Mouse (Mus musculus) forebrain, embryonic 13.5 days (tissue): ENCODE data around the gene March9. TPM values are rescaled to one million over a fixed set of nuclear protein-coding genes. Genes with fewer than 3 reads are reported as not detected.
A peak's percentile ranks its signal among the peaks of the same experiment; 100 is the strongest.

Experiments used
- ATAC-seq: fragments of 200-750 bp; cut with Nextera tagmentation; 2 replicates; pipeline ENCODE4 v1.8.0; 2017
- H3K27ac ChIP-seq: fragments of 300-500 bp; sonication (generic); 2 replicates; pipeline ENCODE4 v1.5.1; 2015; ENCODE audit warnings: inconsistent platforms, mild to moderate bottlenecking, moderate library complexity
- H3K27me3 ChIP-seq: fragments of 300-500 bp; sonication (generic); 2 replicates; pipeline ENCODE4 v1.6.1; 2015; ENCODE audit warnings: mild to moderate bottlenecking, inconsistent platforms
- H3K36me3 ChIP-seq: fragments of 300-500 bp; sonication (generic); 2 replicates; pipeline ENCODE4 v1.6.1; 2015; ENCODE audit warnings: mild to moderate bottlenecking, inconsistent platforms; ENCODE audit not compliant: poor library complexity, severe bottlenecking
- H3K4me1 ChIP-seq: fragments of 300-500 bp; sonication (generic); 2 replicates; pipeline ENCODE4 v1.6.1; 2015; ENCODE audit warnings: inconsistent platforms
- H3K4me2 ChIP-seq: fragments of 300-500 bp; sonication (generic); 2 replicates; pipeline ENCODE4 v1.6.1; 2015; ENCODE audit warnings: inconsistent platforms, mild to moderate bottlenecking, moderate library complexity
- H3K4me3 ChIP-seq: fragments of 300-500 bp; sonication (generic); 2 replicates; pipeline ENCODE4 v1.5.1; 2015; ENCODE audit warnings: mild to moderate bottlenecking, inconsistent platforms
- H3K9ac ChIP-seq: fragments of 300-500 bp; sonication (generic); 2 replicates; pipeline ENCODE4 v1.6.1; 2015; ENCODE audit warnings: mild to moderate bottlenecking, inconsistent platforms
- H3K9me3 ChIP-seq: fragments of 300-500 bp; sonication (generic); replicated peaks from 2 replicates; pipeline ENCODE4 v1.6.1; 2016; ENCODE audit warnings: inconsistent platforms
- WGBS: fragments of 180-500 bp; shearing (Covaris S2); methylation state at CpG from one replicate; pipeline ENCODE4 v1.1.7; 2015; 5-methylcytosine and 5-hydroxymethylcytosine counted together
- polyA plus RNA-seq: library from polyadenylated mRNA; unstranded; fragments of >200 nt; fragmentation: Nextera tagmentation; extraction: Ambion mirVana; gene quantifications from 2 replicates; pipeline ENCODE4 v1.2.1, GENCODE M21; 2015

Gene March9
- polyA plus RNA-seq, 1 experiment from 2014 or later, result 4.0 TPM

DNA sequence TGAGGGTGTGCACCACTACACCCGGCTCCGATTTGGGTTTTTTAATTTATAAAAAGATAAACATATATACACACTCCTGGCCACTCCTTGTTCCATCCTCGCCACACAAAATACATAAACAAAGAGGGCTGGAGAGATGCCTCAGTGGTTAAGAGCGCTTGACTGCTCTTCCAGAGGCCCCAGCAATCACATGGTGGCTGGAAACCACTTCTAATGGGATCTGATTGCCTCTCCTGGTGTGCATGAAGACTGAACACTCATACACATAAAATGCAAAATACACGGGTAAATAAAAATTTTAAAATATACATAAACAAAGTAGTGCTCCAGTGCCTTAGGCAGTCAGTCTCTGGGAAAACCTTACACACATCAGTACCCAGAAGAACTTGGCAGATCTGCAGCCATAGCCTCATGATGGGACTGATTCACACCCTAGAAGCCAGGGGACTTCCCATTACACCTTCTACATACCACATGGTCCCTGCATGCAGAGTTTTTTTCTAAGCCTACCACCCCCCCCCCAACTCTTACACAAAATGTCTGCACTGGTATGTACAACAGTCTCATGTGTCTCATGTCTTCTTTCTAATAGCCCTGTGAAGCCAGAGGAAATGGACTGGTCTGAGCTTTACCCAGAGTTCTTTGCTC, 17.4 kb downstream of the March9 start:
- peak overlapping the region; percentile 79 for H3K9ac ChIP-seq
- H3K36me3 ChIP-seq, result peaks cover 5% of the 10 kb centered on the region
- WGBS, result 17% methylated on average over 5 of the region's 5 CpGs
- no peak for ATAC-seq
- H3K4me2 ChIP-seq, result peak overlapping the region; percentile 99
- H3K27me3 ChIP-seq, result peaks cover 17% of the 10 kb centered on the region
- H3K4me3 ChIP-seq, result peak overlapping the region; percentile 84
- no peaks in the 10 kb centered on the region for H3K9me3 ChIP-seq
- peaks cover 16% of the 10 kb centered on the region for H3K4me1 ChIP-seq
- no peak overlapping the region for H3K27ac ChIP-seq

DNA sequence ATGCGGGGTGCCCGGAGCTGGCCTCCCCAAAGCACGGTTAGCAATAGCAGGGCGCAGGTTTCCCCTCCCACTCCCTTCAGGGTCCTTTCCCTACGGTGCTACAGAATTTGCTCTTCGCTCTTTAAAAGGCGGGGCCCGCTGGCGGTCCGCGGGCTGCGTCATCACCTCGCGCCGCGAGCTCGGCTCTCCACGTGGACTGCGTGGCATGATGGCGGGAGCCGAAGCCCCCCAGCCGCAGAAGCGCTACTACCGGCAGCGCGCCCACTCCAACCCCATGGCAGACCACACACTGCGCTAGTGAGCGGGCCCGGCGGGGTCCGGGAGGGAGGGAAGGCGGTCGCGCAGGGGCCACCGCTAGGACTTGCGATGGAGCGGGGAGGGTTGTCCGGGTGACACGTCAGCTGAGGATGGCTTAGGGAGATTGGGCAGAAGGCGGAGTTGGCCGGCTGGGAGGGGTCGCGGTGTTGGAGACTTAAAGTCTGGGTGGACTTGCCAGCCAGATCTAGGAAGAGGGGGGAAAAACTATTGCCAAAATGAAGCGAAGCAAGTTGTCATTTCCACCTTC, 18.1 kb downstream of the March9 start:
- WGBS, result under 1% methylated on average over 44 of the region's 44 CpGs
- Histone ChIP-seq H3K27ac (no peak overlapping the region), H3K4me1 (peaks cover 16% of the 10 kb centered on the region), H3K27me3 (peaks cover 10% of the 10 kb centered on the region; the same call in 1 of the 2 replicates), H3K4me3 (peak overlapping the region; percentile 84), H3K9me3 (no peaks in the 10 kb centered on the region), H3K4me2 (peak overlapping the region; percentile 99), H3K9ac (peak overlapping the region; percentile 79), H3K36me3 (peaks cover 5% of the 10 kb centered on the region)
- peak; percentile 93 for ATAC-seq

DNA sequence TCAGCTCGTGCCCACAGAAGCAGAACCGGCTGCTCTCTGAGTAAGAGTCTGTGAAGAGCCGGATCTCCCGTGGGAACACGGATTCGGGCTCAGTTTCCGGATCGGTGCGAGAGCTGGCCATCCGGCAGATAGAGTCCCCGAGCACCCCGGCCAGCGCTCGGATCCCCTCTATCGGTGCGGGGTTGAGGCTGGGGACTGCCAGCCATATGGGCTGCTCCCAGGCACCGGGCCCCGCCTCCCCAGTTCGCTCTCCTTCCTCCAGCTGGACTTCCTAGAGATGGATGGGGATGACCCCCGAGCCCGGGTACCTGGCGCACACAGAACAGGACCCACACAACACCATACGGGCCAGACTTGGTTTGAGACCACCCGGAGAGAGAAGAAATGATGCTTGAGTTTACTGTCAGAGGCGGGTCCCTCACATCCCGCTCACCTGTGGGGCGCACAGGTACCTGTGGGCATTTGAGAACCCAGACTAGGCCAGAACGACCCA, 18.7 kb downstream of the March9 start, which contains the start of the genes Mettl1 and Eef1akmt3:
TSS of gene Mettl1 (plus strand) at position 141 of the 493 bp plus-strand sequence.
TSS of gene Eef1akmt3 (minus strand) at position 240 of the 493 bp plus-strand sequence.
- Histone ChIP-seq H3K4me2 (peak within 1 kb of the TSS; percentile 99), H3K9me3 (no peaks in the 10 kb centered on the region), H3K36me3 (peaks cover 5% of the 10 kb centered on the region), H3K4me3 (peak within 1 kb of the TSS; percentile 84), H3K9ac (peak within 1 kb of the TSS; percentile 79), H3K27me3 (peaks cover 10% of the 10 kb centered on the region; the same call in 1 of the 2 replicates), H3K4me1 (peaks cover 16% of the 10 kb centered on the region), H3K27ac (no peak within 1 kb of the TSS)
- under 1% methylated on average over 28 of the region's 28 CpGs for WGBS
- peak; percentile 74 for ATAC-seq

DNA sequence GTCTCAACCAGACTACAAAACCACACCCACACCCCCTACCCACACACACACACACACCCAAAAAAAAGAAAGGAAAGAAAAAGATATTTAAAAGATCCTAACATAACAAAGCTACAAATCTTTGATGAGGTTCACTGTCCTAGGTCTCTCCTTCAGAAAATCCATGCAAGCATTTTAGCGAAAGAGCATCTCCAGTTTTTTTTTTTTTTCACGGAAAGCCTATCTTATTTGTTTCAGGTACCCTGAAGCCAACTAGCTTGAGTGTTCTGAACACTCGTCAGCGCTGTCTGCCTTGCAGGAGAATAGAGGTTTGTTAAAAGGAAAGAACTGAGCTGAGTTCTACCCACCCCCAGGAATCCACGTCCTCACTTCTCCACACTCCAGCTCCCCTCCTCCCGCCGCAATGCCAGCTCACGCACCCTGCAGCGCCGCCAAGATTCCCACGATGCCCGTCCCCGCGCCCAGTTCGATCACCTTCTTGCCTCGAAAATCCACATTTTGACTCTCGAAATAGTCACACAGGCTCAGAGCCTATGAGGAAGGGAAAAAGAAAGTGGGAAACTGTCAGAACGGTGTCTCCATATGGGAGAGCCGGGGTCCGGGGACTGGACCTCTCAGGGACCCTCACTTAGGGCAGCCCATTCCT, 19.3 kb downstream of the March9 start:
- Histone ChIP-seq H3K36me3 (peaks cover 5% of the 10 kb centered on the region), H3K4me1 (peaks cover 16% of the 10 kb centered on the region), H3K4me3 (peak overlapping the region; percentile 84), H3K9me3 (no peaks in the 10 kb centered on the region), H3K27me3 (peaks cover 10% of the 10 kb centered on the region; the same call in 1 of the 2 replicates), H3K27ac (no peak overlapping the region), H3K9ac (peak overlapping the region; percentile 79), H3K4me2 (peak overlapping the region; percentile 99)
- WGBS, result 1% methylated on average over 20 of the region's 20 CpGs
- no peak; the same call in 1 of the 2 replicates for ATAC-seq

DNA sequence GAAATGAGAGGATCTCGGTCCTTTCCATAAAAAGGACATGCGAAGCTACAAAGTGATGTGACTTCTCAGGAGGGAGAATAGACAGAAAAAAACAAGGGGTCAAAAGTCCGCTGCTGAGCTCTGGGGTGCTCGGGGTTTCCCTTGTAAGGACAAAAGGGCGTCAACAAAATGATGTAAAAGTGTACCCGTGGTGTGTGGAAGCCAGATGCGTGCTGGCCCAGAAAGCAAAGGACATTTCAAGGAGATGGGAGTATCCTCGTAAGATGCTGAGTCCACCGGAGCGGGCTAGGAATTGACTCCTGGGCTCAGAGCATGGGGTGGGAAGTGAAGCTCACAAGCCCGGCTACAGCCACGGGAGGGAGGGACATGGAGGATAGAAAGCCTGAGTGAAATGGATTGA, 22.3 kb downstream of the March9 start:
- ATAC-seq, result no peak
- H3K9me3 ChIP-seq, result no peaks in the 10 kb centered on the region
- H3K27ac ChIP-seq, result no peak overlapping the region
- no peaks in the 10 kb centered on the region for H3K36me3 ChIP-seq
- no peak overlapping the region for H3K9ac ChIP-seq
- H3K27me3 ChIP-seq, result peaks cover 10% of the 10 kb centered on the region; the same call in 1 of the 2 replicates
- H3K4me3 ChIP-seq, result no peak overlapping the region
- H3K4me1 ChIP-seq, result peaks cover 12% of the 10 kb centered on the region
- WGBS, result 74% methylated on average over 12 of the region's 12 CpGs
- no peak overlapping the region for H3K4me2 ChIP-seq

DNA sequence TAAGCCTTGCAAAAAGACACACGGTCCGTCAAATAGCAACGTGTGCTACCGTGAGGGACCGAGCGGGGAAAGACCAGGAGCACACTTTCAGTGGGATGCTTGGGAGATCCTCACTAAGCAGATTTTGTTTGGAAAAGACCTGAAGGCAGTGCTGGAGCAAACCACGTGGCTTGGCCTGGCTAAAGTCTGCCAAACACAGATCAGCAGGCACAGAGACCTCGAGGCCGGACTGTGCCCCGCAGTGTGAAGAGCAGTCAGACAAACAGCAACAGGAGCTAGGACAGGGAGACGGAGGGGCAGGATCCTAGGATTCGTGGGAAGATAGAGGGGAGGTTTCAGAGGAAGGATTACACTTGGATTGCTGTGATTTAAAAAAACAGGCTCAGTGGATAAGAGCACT, 23.7 kb downstream of the March9 start:
- no peak overlapping the region for H3K9ac ChIP-seq
- peaks cover 10% of the 10 kb centered on the region; the same call in 1 of the 2 replicates for H3K27me3 ChIP-seq
- no peak for ATAC-seq
- WGBS, result 81% methylated on average over 12 of the region's 12 CpGs
- no peaks in the 10 kb centered on the region for H3K9me3 ChIP-seq
- H3K27ac ChIP-seq, result no peak overlapping the region
- no peaks in the 10 kb centered on the region for H3K36me3 ChIP-seq
- H3K4me3 ChIP-seq, result no peak overlapping the region
- H3K4me2 ChIP-seq, result no peak overlapping the region
- peaks cover 7% of the 10 kb centered on the region; the same call in 1 of the 2 replicates for H3K4me1 ChIP-seq

DNA sequence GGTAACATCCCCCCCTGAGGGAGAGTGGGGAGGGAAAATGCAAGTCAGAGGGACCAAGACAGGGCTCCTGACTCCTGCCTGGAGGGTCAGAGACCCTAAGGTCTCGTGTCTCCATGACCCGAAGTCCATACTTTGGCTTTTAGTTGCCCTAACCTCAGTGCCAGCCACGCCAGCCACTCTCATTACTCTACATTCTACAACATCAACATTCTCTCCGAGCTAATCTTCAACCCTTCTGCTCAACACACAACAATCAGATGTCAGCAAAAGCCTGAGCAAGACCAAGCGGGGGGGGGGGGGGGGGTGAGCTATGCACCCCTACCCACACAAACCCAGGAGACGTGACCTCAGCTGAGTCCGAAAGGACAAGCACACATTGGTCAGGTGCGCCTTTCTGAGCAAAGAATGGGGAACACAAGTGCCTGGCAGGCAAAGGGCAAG, 26.7 kb downstream of the March9 start:
- 87% methylated on average over 8 of the region's 8 CpGs for WGBS
- Histone ChIP-seq H3K27ac (no peak overlapping the region), H3K9me3 (no peaks in the 10 kb centered on the region), H3K4me3 (no peak overlapping the region), H3K9ac (no peak overlapping the region), H3K36me3 (peaks cover 5% of the 10 kb centered on the region), H3K27me3 (no peaks in the 10 kb centered on the region), H3K4me1 (peaks cover 6% of the 10 kb centered on the region), H3K4me2 (no peak overlapping the region)
- no peak for ATAC-seq

DNA sequence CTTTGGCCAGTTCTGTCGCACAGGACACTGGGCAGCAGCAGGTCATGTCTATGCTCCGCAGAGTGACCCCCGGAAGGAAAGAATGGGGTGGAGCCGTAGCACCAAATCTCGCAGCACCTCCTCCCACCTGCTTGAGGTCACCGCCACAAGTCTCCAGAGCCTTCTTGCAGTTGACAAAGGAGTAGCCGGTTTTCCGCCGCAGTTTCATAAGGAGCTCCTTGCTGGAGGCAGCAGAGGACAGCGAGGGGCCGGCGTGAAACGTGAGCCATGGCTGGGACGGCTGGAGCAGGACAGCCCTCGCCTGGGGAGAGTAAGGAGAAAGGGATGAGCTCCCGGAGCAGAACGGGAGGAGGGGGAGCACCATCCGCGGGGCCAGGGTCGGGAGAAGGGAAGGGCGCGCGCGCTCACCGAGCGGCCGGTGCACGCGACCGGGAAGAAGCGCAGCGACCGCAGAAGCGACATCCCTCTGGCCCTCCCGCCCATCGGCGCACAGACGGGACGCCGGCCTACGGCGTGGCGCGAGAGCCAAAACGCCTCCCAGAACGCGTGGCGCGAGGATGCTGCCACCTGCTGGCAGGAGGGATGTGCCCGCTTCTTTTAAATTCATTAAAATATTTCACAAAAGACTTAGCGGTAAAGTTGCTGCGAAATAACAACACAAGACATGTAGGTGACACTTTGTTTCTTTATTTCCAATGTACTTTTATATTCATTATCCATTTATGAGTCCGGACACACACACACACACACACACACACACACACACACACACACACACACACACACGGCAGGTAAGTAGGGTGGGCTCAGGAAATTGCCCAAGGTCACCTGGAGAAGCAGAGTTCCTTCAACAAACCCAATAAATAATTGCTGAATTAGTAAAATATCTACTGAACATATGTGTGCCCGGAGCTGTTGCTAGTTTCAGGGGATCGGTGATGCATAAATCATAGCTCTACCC, 29.4 kb downstream of the March9 start, which contains the start of gene Tsfm:
TSS of gene Tsfm (minus strand) at position 505 of the 961 bp plus-strand sequence.
- peak within 1 kb of the TSS; percentile 57 for H3K27ac ChIP-seq
- H3K4me3 ChIP-seq, result peak within 1 kb of the TSS; percentile 92
- 5% methylated on average over 56 of the region's 56 CpGs for WGBS
- H3K4me2 ChIP-seq, result peak within 1 kb of the TSS; percentile 91
- no peaks in the 10 kb centered on the region for H3K9me3 ChIP-seq
- peak; percentile 91 for ATAC-seq
- H3K36me3 ChIP-seq, result peaks cover 32% of the 10 kb centered on the region
- peaks cover 6% of the 10 kb centered on the region for H3K4me1 ChIP-seq
- peak within 1 kb of the TSS; percentile 92 for H3K9ac ChIP-seq
- H3K27me3 ChIP-seq, result no peaks in the 10 kb centered on the region

DNA sequence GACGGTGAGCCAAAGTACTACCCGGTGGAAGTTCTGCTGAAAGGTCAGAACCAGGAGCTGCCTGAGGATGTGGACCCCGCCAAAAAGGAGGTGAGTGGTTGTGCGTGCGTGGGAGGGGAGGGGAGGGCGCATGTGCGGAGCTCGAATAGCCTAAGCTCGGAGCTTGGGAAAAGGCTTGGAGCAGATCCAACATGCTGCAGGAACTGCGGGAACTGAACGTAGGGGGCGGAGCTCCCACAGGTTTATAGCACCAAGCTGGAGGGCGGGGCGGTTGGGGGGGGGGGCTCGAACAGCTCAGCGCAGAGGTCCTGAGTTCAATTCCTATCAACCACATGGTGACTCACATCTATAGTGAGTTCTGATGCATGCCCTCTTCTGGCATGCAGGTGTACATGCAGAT, 41.6 kb downstream of the March9 start:
- Histone ChIP-seq H3K4me1 (0 out of 2 replicates have a peak, but pooled peaks cover 2% of the 10 kb centered on the region), H3K9ac (no peak overlapping the region), H3K27me3 (no peaks in the 10 kb centered on the region), H3K9me3 (no peaks in the 10 kb centered on the region), H3K36me3 (peaks cover 16% of the 10 kb centered on the region), H3K4me3 (no peak overlapping the region), H3K4me2 (no peak overlapping the region), H3K27ac (no peak overlapping the region)
- WGBS, result 78% methylated on average over 16 of the region's 16 CpGs
- no peak for ATAC-seq

DNA sequence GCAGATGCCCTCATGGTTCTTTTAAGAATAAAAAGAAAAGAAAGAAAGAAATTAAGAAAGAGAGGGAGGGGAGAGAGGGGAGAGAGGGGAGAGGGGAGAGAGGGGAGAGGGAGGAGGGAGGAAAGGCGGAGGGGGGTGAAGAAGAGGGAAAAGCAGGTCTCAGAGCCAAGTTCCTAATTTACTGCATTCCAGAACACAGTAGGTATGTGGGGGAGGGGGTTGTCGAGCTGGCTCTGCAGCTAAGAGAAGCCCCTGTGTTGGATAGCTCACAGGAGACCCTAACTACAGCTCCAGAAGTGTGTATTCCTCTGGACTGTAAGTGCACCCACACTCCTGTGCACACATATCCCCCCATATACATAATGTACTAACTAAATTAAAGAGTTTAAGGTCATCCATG, 42.9 kb downstream of the March9 start:
- no peak overlapping the region for H3K27ac ChIP-seq
- H3K9me3 ChIP-seq, result no peaks in the 10 kb centered on the region
- H3K4me3 ChIP-seq, result no peak overlapping the region
- ATAC-seq, result no peak
- no peak overlapping the region for H3K9ac ChIP-seq
- peaks cover 5% of the 10 kb centered on the region for H3K36me3 ChIP-seq
- H3K4me1 ChIP-seq, result 0 out of 2 replicates have a peak, but pooled peaks cover 2% of the 10 kb centered on the region
- H3K4me2 ChIP-seq, result no peak overlapping the region
- no peaks in the 10 kb centered on the region for H3K27me3 ChIP-seq
- WGBS, result 6% methylated on average over 1 of the region's 2 CpGs

DNA sequence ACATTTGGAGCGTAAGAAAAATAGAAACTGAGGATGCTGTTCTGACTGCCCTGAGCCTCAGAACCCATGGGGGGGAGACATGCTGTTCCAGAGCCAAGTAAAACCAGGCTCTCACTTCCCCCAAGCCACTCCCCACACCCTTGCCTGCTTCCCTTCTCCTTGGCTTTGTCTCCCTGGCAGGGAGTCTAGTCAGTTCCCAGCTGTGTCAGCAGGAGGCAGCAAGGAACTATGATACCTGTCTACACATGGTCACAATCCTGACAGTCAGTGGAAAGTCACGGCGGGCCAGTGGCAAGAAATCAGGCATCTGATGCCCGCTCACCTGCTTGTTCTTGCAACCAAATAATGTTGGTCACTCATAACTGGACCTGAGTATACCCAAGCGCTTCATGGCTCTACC, 43.5 kb downstream of the March9 start:
- Histone ChIP-seq H3K4me1 (0 out of 2 replicates have a peak, but pooled peaks cover 2% of the 10 kb centered on the region), H3K4me2 (no peak overlapping the region), H3K9me3 (no peaks in the 10 kb centered on the region), H3K4me3 (no peak overlapping the region), H3K36me3 (no peaks in the 10 kb centered on the region), H3K27me3 (no peaks in the 10 kb centered on the region), H3K9ac (no peak overlapping the region), H3K27ac (no peak overlapping the region)
- WGBS, result 63% methylated on average over 5 of the region's 5 CpGs
- ATAC-seq, result no peak
